Comparison of ENCODE assay signal across 8 mouse cellular contexts in genomic region chr2:30796382-30796781, GRCm38 (mm10). TPM values are rescaled to one million over a fixed set of nuclear protein-coding genes. Genes with fewer than 3 reads are reported as not detected.
DNase-seq lines count a peak whose midpoint lies in the region; ATAC-seq lines count a peak whose summit lies in the region.

No protein-coding gene starts in this region.

- H3K9ac ChIP-seq in hindbrain, embryonic 14.5 days = peak overlapping the region; percentile 12; the same call in 1 of the 2 replicates

- DNase-seq in MN1 (ENCODE audit: low spot score) = peak; percentile 93
- peak; percentile 85 to 90 for DNase-seq in cerebellum, postnatal 10 days
- peak; percentile 86 to 92 for DNase-seq in frontal cortex, postnatal 36 days (ENCODE audit: low spot score in 2 of 2)
- peak; percentile 85 for DNase-seq in hindbrain, embryonic 14.5 days (ENCODE audit: low spot score)
- DNase-seq in layer of hippocampus, postnatal 36 days = peak; percentile 84 to 86
- peak; percentile 80 for DNase-seq in lung, postnatal 14 days
- peak; percentile 61 for DNase-seq in ovary, postnatal 14 days (ENCODE audit: low spot score)
- peak; percentile 79 for DNase-seq in thymus, postnatal 25 days

- WGBS in hindbrain, embryonic 14.5 days = 6% methylated on average over 11 of the region's 11 CpGs

- no peak overlapping the region for H3K4me3 ChIP-seq in hindbrain, embryonic 14.5 days (replicated peaks; ENCODE audit: low read length)

- peak; percentile 82 for ATAC-seq in hindbrain, embryonic 14.5 days (ENCODE audit: low FRiP score)

- peaks cover 31% of the 10 kb centered on the region for H3K4me1 ChIP-seq in hindbrain, embryonic 14.5 days (replicated peaks; ENCODE audit: control insufficient read depth, insufficient read depth, low read length)

- H3K4me2 ChIP-seq in hindbrain, embryonic 14.5 days (replicated peaks) = peak overlapping the region; percentile 42

- peak overlapping the region; percentile 51 for H3K27ac ChIP-seq in hindbrain, embryonic 14.5 days

- H3K36me3 ChIP-seq in hindbrain, embryonic 14.5 days (replicated peaks; ENCODE audit: control insufficient read depth, insufficient read depth) = no peaks in the 10 kb centered on the region

- no peaks in the 10 kb centered on the region for H3K9me3 ChIP-seq in hindbrain, embryonic 14.5 days (ENCODE audit: control insufficient read depth, low read length)

- peaks cover 7% of the 10 kb centered on the region; the same call in 1 of the 2 replicates for H3K27me3 ChIP-seq in hindbrain, embryonic 14.5 days (ENCODE audit: control insufficient read depth, insufficient read depth, low read length)

RNA-seq across cellular contexts. Expression of gene 1700001O22Rik, which starts 7.1 kb away (rescaled TPM):
- polyA plus RNA-seq in hindbrain, embryonic 14.5 days (2014; fragmentation: Nextera tagmentation; extraction: Ambion mirVana) = 0.87 and 2.1 TPM in 2 replicates
- total RNA-seq in layer of hippocampus, postnatal 36 days (2021) = 1 to 10 TPM; 4.8 to 5.6 TPM

RNA-seq across cellular contexts. Expression of gene Ntmt1, which starts 11.2 kb away (rescaled TPM):
- 102 and 103 TPM in 2 replicates for polyA plus RNA-seq in hindbrain, embryonic 14.5 days (2014; fragmentation: Nextera tagmentation; extraction: Ambion mirVana)
- total RNA-seq in layer of hippocampus, postnatal 36 days (2021) = 10 to 100 TPM; 31.3 to 37.4 TPM

RNA-seq across cellular contexts. Expression of gene Asb6, which starts 33.8 kb away (rescaled TPM):
- 37.6 and 39.3 TPM in 2 replicates for polyA plus RNA-seq in hindbrain, embryonic 14.5 days (2014; fragmentation: Nextera tagmentation; extraction: Ambion mirVana)
- total RNA-seq in layer of hippocampus, postnatal 36 days (2021) = 10 to 100 TPM; 38.4 to 40.6 TPM

RNA-seq across cellular contexts. Expression of gene Prrx2, which starts 38.4 kb away (rescaled TPM):
- 3.7 and 3.9 TPM in 2 replicates for polyA plus RNA-seq in hindbrain, embryonic 14.5 days (2014; fragmentation: Nextera tagmentation; extraction: Ambion mirVana)
- total RNA-seq in layer of hippocampus, postnatal 36 days (2021) = 1 to 10 TPM in 1 of 2 experiments, under 1 TPM in 1; 0.92 to 2.1 TPM
